Mouse (Mus musculus) bone marrow, adult 2 months (tissue): ENCODE data around the gene Dclk1.

Experiments used
- CTCF ChIP-seq: fragments of 200-500 bp; IDR thresholded peaks from 2 replicates; pipeline ENCODE4 v1.5.1; 2011; ENCODE audit warnings: low read length, control low read depth; ENCODE audit not compliant: control insufficient read depth, insufficient read depth
- POLR2A ChIP-seq: fragments of 200-500 bp; IDR thresholded peaks from 2 replicates; pipeline ENCODE4 v1.6.1; 2011; ENCODE audit warnings: low read depth, mild to moderate bottlenecking, control low read depth, low read length, borderline replicate concordance; ENCODE audit not compliant: control insufficient read depth

GRCm38 (mm10) chr3:55495231-55495630 is 253.1 kb downstream of the Dclk1 start:
- TF ChIP-seq CTCF: no peak
- no peak for TF ChIP-seq POLR2A
